Mouse (Mus musculus) E14TG2a.4 (cell line): ENCODE measurements around the gene Rassf8.

Experiments used
- CTCF ChIP-seq: conservative IDR thresholded peaks from 2 replicates; pipeline ENCODE4 v1.5.1; 2014; ENCODE audit warnings: low read length
- NANOG ChIP-seq: IDR thresholded peaks from 2 replicates; pipeline ENCODE4 v1.6.1; 2014; ENCODE audit warnings: borderline replicate concordance, low read length, mixed read lengths
- POU5F1 ChIP-seq: IDR thresholded peaks from 2 replicates; pipeline ENCODE4 v1.6.1; 2014; ENCODE audit warnings: low read length, borderline replicate concordance

- TF ChIP-seq CTCF (no peak), POU5F1 (no peak), NANOG (no peak)
Measured at GRCm38 (mm10) chr6:145845611-145846010, 99.1 kb downstream of the Rassf8 start.
